Mouse (Mus musculus): ENCODE results near the gene Gsg1. TPM values are rescaled to one million over a fixed set of nuclear protein-coding genes. Genes with fewer than 3 reads are reported as not detected.

Gsg1 gene
- polyA plus RNA-seq, 1 experiment: 0.32 TPM

Other genes with a start within 250 kb of the Gsg1 start
- 76.1 and 81.4 TPM in 2 replicates for gene Ddx47, start 242.7 kb downstream of the Gsg1 start, polyA plus RNA-seq (2012; rRNA removed)
- gene Gprc5a, start 188.7 kb downstream of the Gsg1 start, polyA plus RNA-seq (2012; rRNA removed): 0.06 and 0.08 TPM in 2 replicates
- 0.48 and 0.59 TPM in 2 replicates for gene Gprc5d, start 136.1 kb downstream of the Gsg1 start, polyA plus RNA-seq (2012; rRNA removed)
- 157 and 162 TPM in 2 replicates for gene Fam234b, start 56.4 kb downstream of the Gsg1 start, polyA plus RNA-seq (2012; rRNA removed)
- gene Hebp1, start 56.3 kb downstream of the Gsg1 start, polyA plus RNA-seq (2012; rRNA removed): 34.4 and 38.2 TPM in 2 replicates
- 0.40 and 0.42 TPM in 2 replicates for gene Pbp2, start 56.1 kb upstream of the Gsg1 start, polyA plus RNA-seq (2012; rRNA removed)
- gene Emp1, start 108.2 kb upstream of the Gsg1 start, polyA plus RNA-seq (2012; rRNA removed): 1.7 and 3.6 TPM in 2 replicates

Data from frontal cortex, adult 2 months (tissue).